Mouse (Mus musculus) megakaryocyte, embryonic 14.5 days (primary cell): ENCODE data around the gene Commd1.

Experiments used
- FLI1 ChIP-seq: IDR thresholded peaks from 2 replicates; pipeline ENCODE4 v1.6.1; 2012; ENCODE audit warnings: low read length, inconsistent platforms, mixed read lengths
- GATA1 ChIP-seq: IDR thresholded peaks from 3 replicates; pipeline ENCODE4 v1.6.1; 2012; ENCODE audit warnings: mixed read lengths, low read length, inconsistent platforms, borderline replicate concordance

- TF ChIP-seq GATA1 (no peak), FLI1 (no peak)
These were observed 125.7 kb downstream of the Commd1 start for GRCm38 (mm10) chr11:22856371-22856965.
